Mouse (Mus musculus): ENCODE data around the gene Gm21767.
"Not testable (repeated sequence)": the region's sequence is repeated elsewhere in the genome, so short reads cannot be mapped to it uniquely, and the experiment has no call there.

Gene Gm21767

DNA sequence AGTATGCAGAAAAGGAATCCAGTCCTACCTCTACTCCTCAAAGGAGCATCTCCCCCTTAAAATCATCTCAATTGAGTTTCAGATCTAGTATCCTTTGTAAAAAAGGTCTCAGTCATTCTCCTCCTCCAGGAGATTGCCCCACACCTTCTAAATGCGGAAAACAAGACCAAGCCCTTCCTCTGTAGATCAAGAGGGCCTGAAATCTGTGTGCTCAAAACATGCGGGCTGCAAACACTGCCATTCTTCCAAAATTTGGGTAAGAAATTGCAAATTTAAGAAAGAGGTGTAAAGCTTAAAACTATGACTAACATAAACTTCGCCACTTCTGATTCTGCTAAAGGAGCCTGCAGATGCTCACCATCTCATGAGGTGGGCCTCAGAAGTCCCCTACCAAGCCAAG, at the start of gene Gm21767:
TSS of gene Gm21767 (plus strand) at position 301 of the 400 bp plus-strand sequence.
- not testable (repeated sequence) for DNase-seq (ENCODE audit: extremely low read depth, insufficient read length, low spot score)

Data from 3134 (cell line).